ENCODE assay signal across 19 mouse cellular contexts in genomic region chr2:104595063-104595462, GRCm38 (mm10).
"Had no signal": no experiment of that assay in that cellular context is flagged by ENCODE, and none has a peak within 500 bp of the region (broad histone marks: within the 10 kb centered on the region; RNA-seq: fewer than 3 reads in every experiment).

No protein-coding gene starts in this region.

- DNase-seq: liver, postnatal 0 days; lung, adult 2 months; lung, postnatal 14 days; lung, postnatal 36 days; right cerebral cortex, postnatal 14 days; right cerebral cortex, postnatal 4 days; spleen, adult 18-20 months; thymus, adult 2 months; thymus, postnatal 25 days; thymus, postnatal 4 days had no signal

- H3K27me3 ChIP-seq: lung, embryonic 15.5 days; midbrain, embryonic 13.5 days; midbrain, embryonic 15.5 days; neural tube, embryonic 12.5 days; stomach, embryonic 15.5 days had no signal

- H3K9ac ChIP-seq: liver, postnatal 0 days; lung, embryonic 15.5 days; midbrain, embryonic 13.5 days; midbrain, embryonic 15.5 days; neural tube, embryonic 12.5 days; stomach, embryonic 15.5 days had no signal

- H3K36me3 ChIP-seq: midbrain, embryonic 15.5 days had no signal

- H3K4me3 ChIP-seq: lung, embryonic 15.5 days; midbrain, embryonic 13.5 days; midbrain, embryonic 15.5 days; neural tube, embryonic 12.5 days; stomach, embryonic 15.5 days had no signal

- H3K9me3 ChIP-seq: lung, embryonic 15.5 days; midbrain, embryonic 13.5 days; midbrain, embryonic 15.5 days; neural tube, embryonic 12.5 days; stomach, embryonic 15.5 days had no signal

- H3K4me2 ChIP-seq: lung, embryonic 15.5 days; midbrain, embryonic 11.5 days; midbrain, embryonic 13.5 days; midbrain, embryonic 15.5 days; neural tube, embryonic 12.5 days; stomach, embryonic 15.5 days had no signal

- ATAC-seq: liver, postnatal 0 days; lung, postnatal 0 days; midbrain, embryonic 13.5 days; midbrain, embryonic 15.5 days had no signal

- H3K27ac ChIP-seq: lung, embryonic 15.5 days; macrophage; midbrain, embryonic 13.5 days; midbrain, embryonic 15.5 days; neural tube, embryonic 12.5 days; stomach, embryonic 15.5 days; stomach, postnatal 0 days had no signal

- H3K4me1 ChIP-seq: stomach, embryonic 15.5 days had no signal
